Mouse (Mus musculus): ENCODE measurements around the gene Strn. TPM values are rescaled to one million over a fixed set of nuclear protein-coding genes. Genes with fewer than 3 reads are reported as not detected.

Strn gene
- total and polyA plus RNA-seq, 3 experiments: 2.9 to 52.6 (median 29.2) TPM

- Histone ChIP-seq H3K27me3 (ENCODE audit: insufficient read depth, low read length) (peaks cover 6% of the 10 kb centered on the region; the same call in 1 of the 2 replicates), H3K9me3 (replicated peaks) (no peaks in the 10 kb centered on the region), H3K36me3 (replicated peaks) (peaks cover 6% of the 10 kb centered on the region), H3K4me1 (ENCODE audit: insufficient read depth, low read depth, low read length) (no peaks in the 10 kb centered on the region), H3K4me3 (ENCODE audit: low read depth, low read length) (no peak overlapping the region)
- ATAC-seq (ENCODE audit: extremely low read depth, insufficient number of reproducible peaks, low FRiP score, poor library complexity, severe bottlenecking) (no peak), DNase-seq (ENCODE audit: low spot score) (no peak)
- TF ChIP-seq POLR2AphosphoS5 (IDR thresholded peaks at IDR 0.05; ENCODE audit: insufficient replicate concordance, low read depth, low read length): no peak
- no peak for TF ChIP-seq TAL1 (conservative IDR thresholded peaks at IDR 0.05; ENCODE audit: low read depth, low read length)
- TF ChIP-seq CTCF (IDR thresholded peaks at IDR 0.05; ENCODE audit: low read depth, low read length): no peak
- TF ChIP-seq GATA2 (IDR thresholded peaks at IDR 0.05; ENCODE audit: borderline replicate concordance, low read depth, low read length): no peak
- TF ChIP-seq GATA1 (IDR thresholded peaks at IDR 0.05; ENCODE audit: borderline replicate concordance, low read length): no peak
Measured at GRCm38 (mm10) chr17:78643853-78644475, 93.0 kb downstream of the Strn start.

GRCm38 (mm10) chr17:78642259-78642658 lies 94.7 kb downstream of the Strn start:
- DNase-seq (ENCODE audit: low spot score): no peak
- H3K27me3 ChIP-seq (ENCODE audit: insufficient read depth, low read length): peaks cover 6% of the 10 kb centered on the region; the same call in 1 of the 2 replicates
- no peaks in the 10 kb centered on the region for H3K4me1 ChIP-seq (ENCODE audit: insufficient read depth, low read depth, low read length)
- no peak for ATAC-seq (ENCODE audit: extremely low read depth, insufficient number of reproducible peaks, low FRiP score, poor library complexity, severe bottlenecking)
- no peaks in the 10 kb centered on the region for H3K36me3 ChIP-seq (replicated peaks)
- TF ChIP-seq GATA2 (IDR thresholded peaks at IDR 0.05; ENCODE audit: borderline replicate concordance, low read depth, low read length) (no peak), CTCF (IDR thresholded peaks at IDR 0.05; ENCODE audit: low read depth, low read length) (no peak)
- H3K9me3 ChIP-seq (replicated peaks): no peaks in the 10 kb centered on the region
- no peak overlapping the region for H3K4me3 ChIP-seq (ENCODE audit: low read depth, low read length)

- H3K9me3 ChIP-seq (replicated peaks): no peaks in the 10 kb centered on the region
- H3K4me1 ChIP-seq (ENCODE audit: insufficient read depth, low read depth, low read length): no peaks in the 10 kb centered on the region
- H3K27me3 ChIP-seq (ENCODE audit: insufficient read depth, low read length): peaks cover 6% of the 10 kb centered on the region; the same call in 1 of the 2 replicates
- DNase-seq (ENCODE audit: low spot score) (no peak), ATAC-seq (ENCODE audit: extremely low read depth, insufficient number of reproducible peaks, low FRiP score, poor library complexity, severe bottlenecking) (no peak)
- no peak overlapping the region for H3K4me3 ChIP-seq (ENCODE audit: low read depth, low read length)
- H3K36me3 ChIP-seq (replicated peaks): no peaks in the 10 kb centered on the region
- TF ChIP-seq GATA1 (IDR thresholded peaks at IDR 0.05; ENCODE audit: borderline replicate concordance, low read length): no peak
Measured at GRCm38 (mm10) chr17:78640387-78640786, 96.6 kb downstream of the Strn start.

GRCm38 (mm10) chr17:78639099-78639498 lies 97.9 kb downstream of the Strn start:
- no peak overlapping the region for H3K4me3 ChIP-seq (ENCODE audit: low read depth, low read length)
- H3K27me3 ChIP-seq (ENCODE audit: insufficient read depth, low read length): peaks cover 6% of the 10 kb centered on the region; the same call in 1 of the 2 replicates
- H3K4me1 ChIP-seq (ENCODE audit: insufficient read depth, low read depth, low read length): no peaks in the 10 kb centered on the region
- H3K36me3 ChIP-seq (replicated peaks): no peaks in the 10 kb centered on the region
- H3K9me3 ChIP-seq (replicated peaks): no peaks in the 10 kb centered on the region
- TF ChIP-seq POLR2AphosphoS5 (IDR thresholded peaks at IDR 0.05; ENCODE audit: insufficient replicate concordance, low read depth, low read length) (no peak), GATA2 (IDR thresholded peaks at IDR 0.05; ENCODE audit: borderline replicate concordance, low read depth, low read length) (no peak)
- no peak for ATAC-seq (ENCODE audit: extremely low read depth, insufficient number of reproducible peaks, low FRiP score, poor library complexity, severe bottlenecking)
- no peak for DNase-seq (ENCODE audit: low spot score)

- no peak for TF ChIP-seq GATA1 (IDR thresholded peaks at IDR 0.05; ENCODE audit: borderline replicate concordance, low read length)
- DNase-seq (ENCODE audit: low spot score) (no peak), ATAC-seq (ENCODE audit: extremely low read depth, insufficient number of reproducible peaks, low FRiP score, poor library complexity, severe bottlenecking) (no peak)
- Histone ChIP-seq H3K27me3 (ENCODE audit: insufficient read depth, low read length) (peaks cover 6% of the 10 kb centered on the region; the same call in 1 of the 2 replicates), H3K9me3 (replicated peaks) (no peaks in the 10 kb centered on the region), H3K36me3 (replicated peaks) (no peaks in the 10 kb centered on the region), H3K4me3 (ENCODE audit: low read depth, low read length) (no peak overlapping the region), H3K4me1 (ENCODE audit: insufficient read depth, low read depth, low read length) (no peaks in the 10 kb centered on the region)
Measured at GRCm38 (mm10) chr17:78637140-78637539, 99.9 kb downstream of the Strn start.

- ATAC-seq (ENCODE audit: extremely low read depth, insufficient number of reproducible peaks, low FRiP score, poor library complexity, severe bottlenecking) (no peak), DNase-seq (ENCODE audit: low spot score) (no peak)
- Histone ChIP-seq H3K36me3 (replicated peaks) (no peaks in the 10 kb centered on the region), H3K4me1 (ENCODE audit: insufficient read depth, low read depth, low read length) (no peaks in the 10 kb centered on the region), H3K9me3 (replicated peaks) (no peaks in the 10 kb centered on the region), H3K4me3 (ENCODE audit: low read depth, low read length) (no peak overlapping the region), H3K27me3 (ENCODE audit: insufficient read depth, low read length) (peaks cover 3% of the 10 kb centered on the region; the same call in 1 of the 2 replicates)
- TF ChIP-seq CTCF (IDR thresholded peaks at IDR 0.05; ENCODE audit: low read depth, low read length) (no peak), GATA1 (IDR thresholded peaks at IDR 0.05; ENCODE audit: borderline replicate concordance, low read length) (no peak), POLR2AphosphoS5 (IDR thresholded peaks at IDR 0.05; ENCODE audit: insufficient replicate concordance, low read depth, low read length) (no peak), GATA2 (IDR thresholded peaks at IDR 0.05; ENCODE audit: borderline replicate concordance, low read depth, low read length) (no peak), TAL1 (conservative IDR thresholded peaks at IDR 0.05; ENCODE audit: low read depth, low read length) (no peak)
Measured at GRCm38 (mm10) chr17:78635616-78636015, 101.4 kb downstream of the Strn start.

- DNase-seq (ENCODE audit: low spot score): no peak
- H3K4me1 ChIP-seq (ENCODE audit: insufficient read depth, low read depth, low read length): no peaks in the 10 kb centered on the region
- no peaks in the 10 kb centered on the region for H3K36me3 ChIP-seq (replicated peaks)
- TF ChIP-seq GATA1 (IDR thresholded peaks at IDR 0.05; ENCODE audit: borderline replicate concordance, low read length) (no peak), TAL1 (conservative IDR thresholded peaks at IDR 0.05; ENCODE audit: low read depth, low read length) (no peak), GATA2 (IDR thresholded peaks at IDR 0.05; ENCODE audit: borderline replicate concordance, low read depth, low read length) (no peak), CTCF (IDR thresholded peaks at IDR 0.05; ENCODE audit: low read depth, low read length) (no peak), POLR2AphosphoS5 (IDR thresholded peaks at IDR 0.05; ENCODE audit: insufficient replicate concordance, low read depth, low read length) (no peak)
- peaks cover 2% of the 10 kb centered on the region; the same call in 1 of the 2 replicates for H3K27me3 ChIP-seq (ENCODE audit: insufficient read depth, low read length)
- no peak overlapping the region for H3K4me3 ChIP-seq (ENCODE audit: low read depth, low read length)
- no peaks in the 10 kb centered on the region for H3K9me3 ChIP-seq (replicated peaks)
- ATAC-seq (ENCODE audit: extremely low read depth, insufficient number of reproducible peaks, low FRiP score, poor library complexity, severe bottlenecking): no peak
Measured at GRCm38 (mm10) chr17:78624941-78625340, 112.1 kb downstream of the Strn start.

All from G1E (cell line).